Mouse (Mus musculus) heart, adult 11 months (tissue): ENCODE measurements around the gene Foxk2.
A peak's percentile ranks its signal among the peaks of the same experiment; 100 is the strongest.

Experiments
- DNase-seq: peaks from one replicate; pipeline ENCODE4 v3.0.0; 2022

The Foxk2 gene

GRCm38 (mm10) chr11:121259160-121260100 lies at the start of gene Foxk2:
Foxk2 (plus strand) TSS chr11:121259990.
- peak; percentile 99 for DNase-seq

- no peak for DNase-seq
These were observed 43.0 kb upstream of the Foxk2 start for GRCm38 (mm10) chr11:121216831-121217230.

- peak; percentile 87 for DNase-seq
These were observed 40.0 kb upstream of the Foxk2 start for GRCm38 (mm10) chr11:121219776-121220175.

GRCm38 (mm10) chr11:121220771-121221170 lies 39.0 kb upstream of the Foxk2 start:
- peak; percentile 86 for DNase-seq

- DNase-seq = peak; percentile 82
These were observed 38.3 kb upstream of the Foxk2 start for GRCm38 (mm10) chr11:121221321-121222010.

- peak; percentile 91 for DNase-seq
These were observed 31.4 kb upstream of the Foxk2 start for GRCm38 (mm10) chr11:121228129-121229017.

GRCm38 (mm10) chr11:121229018-121229439 lies 30.8 kb upstream of the Foxk2 start, which contains the start of gene Cybc1:
Cybc1 (minus strand) TSS chr11:121229322.
- DNase-seq = peak; percentile 99

GRCm38 (mm10) chr11:121231191-121231590 lies 28.6 kb upstream of the Foxk2 start:
- DNase-seq = no peak

GRCm38 (mm10) chr11:121231628-121232291 lies 28.0 kb upstream of the Foxk2 start:
- peak; percentile 95 for DNase-seq

- DNase-seq = no peak
These were observed 27.1 kb upstream of the Foxk2 start for GRCm38 (mm10) chr11:121232706-121233105.

GRCm38 (mm10) chr11:121235475-121236238 lies 24.1 kb upstream of the Foxk2 start:
- DNase-seq = no peak

- peak; percentile 100 for DNase-seq
These were observed 23.0 kb upstream of the Foxk2 start, which contains the start of gene Narf for GRCm38 (mm10) chr11:121236564-121237344. Narf (plus strand) TSS chr11:121237253.

GRCm38 (mm10) chr11:121237345-121238128 lies 22.3 kb upstream of the Foxk2 start:
- no peak for DNase-seq

- no peak for DNase-seq
These were observed 20.1 kb upstream of the Foxk2 start for GRCm38 (mm10) chr11:121239669-121240068.

GRCm38 (mm10) chr11:121250196-121250595 lies 9.6 kb upstream of the Foxk2 start:
- no peak for DNase-seq

- peak; percentile 95 for DNase-seq
These were observed 569 bp downstream of the Foxk2 start for GRCm38 (mm10) chr11:121260211-121260906.

- DNase-seq = no peak
These were observed 1.3 kb downstream of the Foxk2 start for GRCm38 (mm10) chr11:121261074-121261473.

- no peak for DNase-seq
These were observed 17.7 kb downstream of the Foxk2 start for GRCm38 (mm10) chr11:121277516-121277915.

- DNase-seq = no peak
These were observed 18.2 kb downstream of the Foxk2 start for GRCm38 (mm10) chr11:121278011-121278410.
